Mouse (Mus musculus): ENCODE measurements around the gene Hsd17b2.

- no peak for TF ChIP-seq CTCF (conservative IDR thresholded peaks at IDR 0.05; ENCODE audit: insufficient read depth, insufficient read length, low read depth, low read length)
- TF ChIP-seq POLR2A (IDR thresholded peaks at IDR 0.05; ENCODE audit: low read depth, low read length) = no peak
Observed at GRCm38 (mm10) chr8:117730980-117731379, 29.3 kb downstream of the Hsd17b2 start.
